Mouse (Mus musculus): Measurements from ENCODE around the gene Capns2.

Gene Capns2

GRCm38 (mm10) chr8:92906553-92906952, 5.3 kb downstream of the Capns2 start:
- DNase-seq (ENCODE audit: low spot score in 2 of 2), result no peak

GRCm38 (mm10) chr8:92908448-92908847, 7.2 kb downstream of the Capns2 start:
- DNase-seq (ENCODE audit: low spot score in 2 of 2), result no peak

- no peak for DNase-seq (ENCODE audit: low spot score in 2 of 2)
These were observed 10.3 kb downstream of the Capns2 start for GRCm38 (mm10) chr8:92911477-92911876.

GRCm38 (mm10) chr8:92913396-92913795, 12.2 kb downstream of the Capns2 start:
- no peak for DNase-seq (ENCODE audit: low spot score in 2 of 2)

- DNase-seq (ENCODE audit: low spot score in 2 of 2), result no peak
These were observed 14.9 kb downstream of the Capns2 start for GRCm38 (mm10) chr8:92916082-92916481.

GRCm38 (mm10) chr8:92921768-92922167, 20.6 kb downstream of the Capns2 start:
- no peak for DNase-seq (ENCODE audit: low spot score in 2 of 2)

- DNase-seq (ENCODE audit: low spot score in 2 of 2), result no peak
These were observed 27.8 kb downstream of the Capns2 start for GRCm38 (mm10) chr8:92928986-92929385.

GRCm38 (mm10) chr8:92938056-92938455, 36.8 kb downstream of the Capns2 start:
- DNase-seq (ENCODE audit: low spot score in 2 of 2), result no peak

GRCm38 (mm10) chr8:92949071-92949470, 47.9 kb downstream of the Capns2 start:
- DNase-seq (ENCODE audit: low spot score in 2 of 2), result no peak

- DNase-seq (ENCODE audit: low spot score in 2 of 2), result no peak
These were observed 49.6 kb downstream of the Capns2 start for GRCm38 (mm10) chr8:92950639-92951371.
